Mouse (Mus musculus) urinary bladder, postnatal 4 days (tissue): Measurements from ENCODE around the gene Pkmyt1.
"Not testable (repeated sequence)": the region's sequence is repeated elsewhere in the genome, so short reads cannot be mapped to it uniquely, and the experiment has no call there.

Experiments used
- DNase-seq, 2 experiments: peaks; one replicate each; pipeline ENCODE4 v3.0.0; 2021 to 2022; ENCODE audit warnings: low spot score in 2 of 2

The Pkmyt1 gene

GRCm38 (mm10) chr17:23747471-23747870 lies 21.3 kb downstream of the Pkmyt1 start:
- DNase-seq = no peak

GRCm38 (mm10) chr17:23748026-23748425 lies 21.9 kb downstream of the Pkmyt1 start:
- DNase-seq = no peak

- no peak for DNase-seq
Observed at GRCm38 (mm10) chr17:23748631-23749391, 22.7 kb downstream of the Pkmyt1 start.

- DNase-seq = no peak
Observed at GRCm38 (mm10) chr17:23749400-23750191, 23.5 kb downstream of the Pkmyt1 start.

GRCm38 (mm10) chr17:23755689-23756088 lies 29.6 kb downstream of the Pkmyt1 start:
- no peak for DNase-seq

- DNase-seq = no peak
Observed at GRCm38 (mm10) chr17:23757581-23757980, 31.4 kb downstream of the Pkmyt1 start.

GRCm38 (mm10) chr17:23758801-23759200 lies 32.7 kb downstream of the Pkmyt1 start:
- DNase-seq = no peak

GRCm38 (mm10) chr17:23760231-23760630 lies 34.1 kb downstream of the Pkmyt1 start:
- DNase-seq = no peak

- no peak for DNase-seq
Observed at GRCm38 (mm10) chr17:23761155-23761554, 35.0 kb downstream of the Pkmyt1 start.

- DNase-seq = no peak
Observed at GRCm38 (mm10) chr17:23762976-23763375, 36.8 kb downstream of the Pkmyt1 start.

- no peak for DNase-seq
Observed at GRCm38 (mm10) chr17:23770493-23770892, 44.4 kb downstream of the Pkmyt1 start.

GRCm38 (mm10) chr17:23770896-23771283 lies 44.8 kb downstream of the Pkmyt1 start:
- no peak for DNase-seq

- peak; percentile 96 to 97 for DNase-seq
Observed at GRCm38 (mm10) chr17:23771284-23772218, 45.4 kb downstream of the Pkmyt1 start, which contains the start of gene Flywch1. TSS of gene Flywch1 (minus strand) at chr17:23771602.

- not testable (repeated sequence) for DNase-seq
Observed at GRCm38 (mm10) chr17:23772219-23772556, 46.1 kb downstream of the Pkmyt1 start.

GRCm38 (mm10) chr17:23773676-23774075 lies 47.5 kb downstream of the Pkmyt1 start:
- no peak for DNase-seq

- peak; percentile 70 to 80 for DNase-seq
Observed at GRCm38 (mm10) chr17:23774090-23774489, 48.0 kb downstream of the Pkmyt1 start.

GRCm38 (mm10) chr17:23776216-23776615 lies 50.1 kb downstream of the Pkmyt1 start:
- no peak for DNase-seq

- DNase-seq = no peak
Observed at GRCm38 (mm10) chr17:23777141-23777540, 51.0 kb downstream of the Pkmyt1 start.

- DNase-seq = no peak
Observed at GRCm38 (mm10) chr17:23778447-23778846, 52.3 kb downstream of the Pkmyt1 start.

- no peak for DNase-seq
Observed at GRCm38 (mm10) chr17:23783352-23783751, 57.2 kb downstream of the Pkmyt1 start.

GRCm38 (mm10) chr17:23785561-23786471 lies 59.7 kb downstream of the Pkmyt1 start, which contains the start of gene Flywch2:
TSS of gene Flywch2 (minus strand) at chr17:23786081.
- peak; percentile 71 to 84 for DNase-seq
